12 mouse cellular contexts compared by ENCODE assay signal in genomic region chr8:80781338-80781737, GRCm38 (mm10). TPM values are rescaled to one million over a fixed set of nuclear protein-coding genes. Genes with fewer than 3 reads are reported as not detected.
A peak's percentile ranks its signal among the peaks of the same experiment; 100 is the strongest.
DNase-seq lines count a peak whose midpoint lies in the region; ATAC-seq lines count a peak whose summit lies in the region.
"Had no signal": no experiment of that assay in that cellular context is flagged by ENCODE, and none has a peak within 500 bp of the region (broad histone marks: within the 10 kb centered on the region; RNA-seq: fewer than 3 reads in every experiment).

No protein-coding gene starts in this region.

- intact Hi-C loops in heart, postnatal 25 days (cut with DNase I), result no loop called here

- H3K9ac ChIP-seq in heart, embryonic 14.5 days (ENCODE audit: low read length), result no peak overlapping the region
- H3K9ac ChIP-seq in midbrain, embryonic 14.5 days (replicated peaks; ENCODE audit: low read length), result no peak overlapping the region
- H3K9ac ChIP-seq in lung, embryonic 15.5 days, result no peak overlapping the region
- peak overlapping the region; percentile 23 for H3K9ac ChIP-seq in stomach, embryonic 16.5 days (ENCODE audit: low read length)
- H3K9ac ChIP-seq: limb, embryonic 12.5 days; midbrain, embryonic 12.5 days had no signal

- H3K9me3 ChIP-seq in heart, embryonic 14.5 days (ENCODE audit: control insufficient read depth, low read length), result no peaks in the 10 kb centered on the region
- H3K9me3 ChIP-seq in midbrain, embryonic 14.5 days (ENCODE audit: control insufficient read depth, low read length), result no peaks in the 10 kb centered on the region
- H3K9me3 ChIP-seq in midbrain, embryonic 10.5 days (replicated peaks), result no peaks in the 10 kb centered on the region
- H3K9me3 ChIP-seq in lung, embryonic 15.5 days, result no peaks in the 10 kb centered on the region
- H3K9me3 ChIP-seq in stomach, embryonic 16.5 days (replicated peaks; ENCODE audit: control insufficient read depth, low read length), result no peaks in the 10 kb centered on the region
- H3K9me3 ChIP-seq: limb, embryonic 12.5 days; midbrain, embryonic 12.5 days had no signal

- H3K27me3 ChIP-seq in heart, embryonic 14.5 days (ENCODE audit: control insufficient read depth, insufficient read depth, low read length), result no peaks in the 10 kb centered on the region
- H3K27me3 ChIP-seq in midbrain, embryonic 14.5 days (ENCODE audit: control insufficient read depth, insufficient read depth, low read length), result no peaks in the 10 kb centered on the region
- no peaks in the 10 kb centered on the region for H3K27me3 ChIP-seq in midbrain, embryonic 10.5 days (ENCODE audit: low read depth, poor library complexity, severe bottlenecking)
- no peaks in the 10 kb centered on the region for H3K27me3 ChIP-seq in lung, embryonic 15.5 days
- no peaks in the 10 kb centered on the region for H3K27me3 ChIP-seq in stomach, embryonic 16.5 days (ENCODE audit: control insufficient read depth, insufficient read depth, low read length)
- H3K27me3 ChIP-seq: limb, embryonic 12.5 days; midbrain, embryonic 12.5 days had no signal

- ATAC-seq in heart, embryonic 14.5 days (ENCODE audit: insufficient number of reproducible peaks, insufficient read depth, low FRiP score, low read depth), result no peak
- ATAC-seq in midbrain, embryonic 14.5 days (ENCODE audit: low FRiP score, low TSS enrichment), result no peak
- peak; percentile 74 for ATAC-seq in lung, embryonic 15.5 days (ENCODE audit: borderline replicate concordance, extremely low read depth, low FRiP score, low TSS enrichment)
- ATAC-seq in stomach, embryonic 16.5 days (ENCODE audit: insufficient read depth, low FRiP score), result peak; percentile 73; the same call in 1 of the 2 replicates

- DNase-seq in heart, postnatal 25 days (ENCODE audit: low spot score), result no peak
- peak; percentile 19 for DNase-seq in midbrain, embryonic 14.5 days
- no peak for DNase-seq in midbrain, embryonic 10.5 days (ENCODE audit: low spot score)
- DNase-seq in ovary, postnatal 10 days (ENCODE audit: low spot score), result no peak
- DNase-seq in right cerebral cortex, adult 18-20 months, result no peak
- DNase-seq: gastrocnemius, postnatal 36 days; right cerebral cortex, postnatal 14 days had no signal

- H3K36me3 ChIP-seq in heart, embryonic 14.5 days (ENCODE audit: control insufficient read depth, insufficient read depth, low read length), result peaks cover 87% of the 10 kb centered on the region
- H3K36me3 ChIP-seq in midbrain, embryonic 14.5 days (ENCODE audit: control insufficient read depth, insufficient read depth, low read length), result 0 out of 2 replicates have a peak, but pooled peaks cover 4% of the 10 kb centered on the region
- H3K36me3 ChIP-seq in midbrain, embryonic 10.5 days, result peaks cover 53% of the 10 kb centered on the region
- peaks cover 47% of the 10 kb centered on the region for H3K36me3 ChIP-seq in lung, embryonic 15.5 days
- H3K36me3 ChIP-seq in stomach, embryonic 16.5 days (ENCODE audit: control insufficient read depth, insufficient read depth, low read length), result peaks cover 11% of the 10 kb centered on the region

- peaks cover 2 to 10% of the 10 kb centered on the region in 2 experiments for H3K4me1 ChIP-seq in heart, embryonic 14.5 days (ENCODE audit: control insufficient read depth in 2 of 2, insufficient read depth in 2 of 2, low read length in 2 of 2)
- no peaks in the 10 kb centered on the region for H3K4me1 ChIP-seq in midbrain, embryonic 14.5 days (ENCODE audit: control insufficient read depth, insufficient read depth, low read length)
- H3K4me1 ChIP-seq in midbrain, embryonic 10.5 days, result no peaks in the 10 kb centered on the region
- H3K4me1 ChIP-seq in lung, embryonic 15.5 days, result peaks cover 11% of the 10 kb centered on the region
- peaks cover 14% of the 10 kb centered on the region; the same call in 1 of the 2 replicates for H3K4me1 ChIP-seq in stomach, embryonic 16.5 days (ENCODE audit: control insufficient read depth, insufficient read depth, low read length)
- H3K4me1 ChIP-seq: limb, embryonic 12.5 days; midbrain, embryonic 12.5 days had no signal

- H3K4me3 ChIP-seq in heart, embryonic 14.5 days (ENCODE audit: control insufficient read depth in 1 of 2, insufficient read depth in 1 of 2, low read depth in 1 of 2, low read length in 2 of 2), result no peak overlapping the region
- no peak overlapping the region for H3K4me3 ChIP-seq in midbrain, embryonic 14.5 days (replicated peaks; ENCODE audit: low read depth, low read length)
- H3K4me3 ChIP-seq in midbrain, embryonic 10.5 days, result no peak overlapping the region
- H3K4me3 ChIP-seq in lung, embryonic 15.5 days, result no peak overlapping the region
- no peak overlapping the region for H3K4me3 ChIP-seq in stomach, embryonic 16.5 days (replicated peaks; ENCODE audit: low read length)
- H3K4me3 ChIP-seq: limb, embryonic 12.5 days; midbrain, embryonic 12.5 days had no signal

- H3K27ac ChIP-seq in heart, embryonic 14.5 days (replicated peaks in 1 of 2; ENCODE audit: control insufficient read depth in 1 of 2, insufficient read depth in 1 of 2, low read depth in 2 of 2, low read length in 2 of 2), result peak overlapping the region; percentile 16 to 26; a peak in 2 of 4 replicates
- no peak overlapping the region for H3K27ac ChIP-seq in midbrain, embryonic 14.5 days (replicated peaks; ENCODE audit: low read depth, low read length)
- H3K27ac ChIP-seq in midbrain, embryonic 10.5 days (replicated peaks), result no peak overlapping the region
- H3K27ac ChIP-seq in lung, embryonic 15.5 days, result peak overlapping the region; percentile 73
- peak overlapping the region; percentile 85 for H3K27ac ChIP-seq in stomach, embryonic 16.5 days (ENCODE audit: low read length)
- H3K27ac ChIP-seq: limb, embryonic 12.5 days; midbrain, embryonic 12.5 days had no signal

- 56% methylated on average over 10 of the region's 10 CpGs for WGBS in heart, embryonic 14.5 days
- WGBS in midbrain, embryonic 14.5 days, result 75% methylated on average over 10 of the region's 10 CpGs
- 84% methylated on average over 10 of the region's 10 CpGs for WGBS in midbrain, embryonic 10.5 days
- WGBS in lung, embryonic 15.5 days, result 29% methylated on average over 10 of the region's 10 CpGs
- WGBS in stomach, embryonic 16.5 days, result 32% methylated on average over 10 of the region's 10 CpGs

- H3K4me2 ChIP-seq in heart, embryonic 14.5 days (ENCODE audit: low read length), result no peak overlapping the region
- H3K4me2 ChIP-seq in midbrain, embryonic 14.5 days (ENCODE audit: low read length), result no peak overlapping the region
- H3K4me2 ChIP-seq in lung, embryonic 15.5 days, result no peak overlapping the region; the same call in 1 of the 2 replicates
- H3K4me2 ChIP-seq in stomach, embryonic 16.5 days (ENCODE audit: low read depth, low read length), result peak overlapping the region; percentile 14; the same call in 1 of the 2 replicates
- H3K4me2 ChIP-seq: limb, embryonic 12.5 days; midbrain, embryonic 12.5 days had no signal

RNA-seq across cellular contexts. Expression of gene Smarca5, which starts 42.0 kb away (rescaled TPM):
- polyA plus RNA-seq in heart, embryonic 14.5 days (2014; fragmentation: Nextera tagmentation; extraction: Ambion mirVana), result 42.7 and 45.1 TPM in 2 replicates
- 10 to 100 TPM; 34.5 to 43.3 TPM for total RNA-seq in heart, postnatal 25 days (2021)
- 41.6 and 75.4 TPM in 2 replicates for polyA plus RNA-seq in midbrain, embryonic 14.5 days (2014; fragmentation: Nextera tagmentation; extraction: Ambion mirVana)
- polyA plus RNA-seq in midbrain, embryonic 10.5 days (2016; fragmentation: Nextera tagmentation; extraction: Ambion mirVana), result 112 and 113 TPM in 2 replicates
- polyA plus RNA-seq in lung, embryonic 15.5 days (2015; fragmentation: Nextera tagmentation; extraction: Ambion mirVana), result 82.0 and 85.4 TPM in 2 replicates
- polyA plus RNA-seq in stomach, embryonic 16.5 days (2015; fragmentation: Nextera tagmentation; extraction: Ambion mirVana), result 30.1 and 39.3 TPM in 2 replicates

Comparison
In these comparisons a context has a peak if more than half of its experiments do, and no peak if none do; other contexts are left out.
1. ATAC-seq: peak in lung, embryonic 15.5 days (single experiment) and stomach, embryonic 16.5 days (single experiment); none in heart, embryonic 14.5 days (single experiment) and midbrain, embryonic 14.5 days (single experiment).
2. H3K27ac ChIP-seq: peak in heart, embryonic 14.5 days (2 of 2), lung, embryonic 15.5 days (single experiment) and stomach, embryonic 16.5 days (single experiment); none in midbrain, embryonic 14.5 days (single experiment) and midbrain, embryonic 10.5 days (single experiment).